Mouse (Mus musculus): ENCODE data around the gene Capn8.

Gene Capn8

GRCm38 (mm10) chr1:182550761-182551160 lies 14.0 kb upstream of the Capn8 start:
- DNase-seq (ENCODE audit: low spot score in 2 of 2) = no peak

- peak in 1 of 2 experiments; percentile 52 for DNase-seq (ENCODE audit: low spot score in 2 of 2)
Observed at GRCm38 (mm10) chr1:182553649-182554375, 11.0 kb upstream of the Capn8 start.

GRCm38 (mm10) chr1:182558271-182558670 lies 6.5 kb upstream of the Capn8 start:
- DNase-seq (ENCODE audit: low spot score in 2 of 2) = no peak

DNA sequence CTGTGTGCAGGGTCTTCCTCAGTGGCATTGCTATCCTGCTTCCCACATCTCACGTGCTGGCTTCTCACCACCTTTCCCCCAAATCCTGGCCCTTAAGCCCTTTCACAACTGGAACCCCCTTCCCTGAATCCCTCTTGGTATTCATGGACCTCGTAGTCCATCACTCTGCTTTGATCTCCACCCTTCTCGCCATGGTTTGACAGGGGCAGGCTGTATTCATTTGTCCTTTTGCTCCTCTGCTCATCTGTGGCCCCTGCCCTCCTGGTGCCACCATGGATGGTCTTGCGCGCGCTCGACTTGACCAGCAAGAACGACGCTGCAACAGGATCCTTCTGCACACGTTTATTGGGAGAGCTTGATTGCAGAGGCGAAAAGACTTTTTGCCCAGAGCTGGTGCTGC lies 5.3 kb upstream of the Capn8 start:
- no peak for DNase-seq (ENCODE audit: low spot score in 2 of 2)

- DNase-seq (ENCODE audit: low spot score in 2 of 2) = peak in 1 of 2 experiments; percentile 30
Observed at GRCm38 (mm10) chr1:182560390-182561098, 4.3 kb upstream of the Capn8 start.

- DNase-seq (ENCODE audit: low spot score in 2 of 2) = no peak
Observed at GRCm38 (mm10) chr1:182561945-182562514, 2.8 kb upstream of the Capn8 start.

GRCm38 (mm10) chr1:182562576-182563370 lies 2.0 kb upstream of the Capn8 start:
- no peak for DNase-seq (ENCODE audit: low spot score in 2 of 2)

- no peak for DNase-seq (ENCODE audit: low spot score in 2 of 2)
Observed at GRCm38 (mm10) chr1:182565351-182565835, 586 bp downstream of the Capn8 start.

DNA sequence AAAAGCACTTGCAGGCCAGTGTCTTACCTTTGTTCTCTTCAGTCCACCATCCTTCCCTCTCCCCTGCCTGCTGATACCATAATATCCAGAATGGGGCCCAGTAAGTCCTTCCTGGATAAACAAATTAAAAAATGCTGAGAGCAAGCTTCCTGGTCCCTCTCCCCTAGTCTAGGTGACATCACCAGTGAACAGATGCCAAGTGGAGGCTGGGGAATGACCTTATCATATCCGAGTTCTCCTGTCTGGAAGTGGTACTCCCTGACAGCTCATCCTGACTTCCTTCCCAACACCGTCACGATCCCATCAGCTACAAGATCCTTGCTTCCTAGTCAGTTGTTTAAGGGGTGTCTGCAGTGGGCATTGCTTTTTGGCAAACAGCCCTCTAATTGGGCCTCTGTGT lies 6.3 kb downstream of the Capn8 start:
- no peak for DNase-seq (ENCODE audit: low spot score in 2 of 2)

DNA sequence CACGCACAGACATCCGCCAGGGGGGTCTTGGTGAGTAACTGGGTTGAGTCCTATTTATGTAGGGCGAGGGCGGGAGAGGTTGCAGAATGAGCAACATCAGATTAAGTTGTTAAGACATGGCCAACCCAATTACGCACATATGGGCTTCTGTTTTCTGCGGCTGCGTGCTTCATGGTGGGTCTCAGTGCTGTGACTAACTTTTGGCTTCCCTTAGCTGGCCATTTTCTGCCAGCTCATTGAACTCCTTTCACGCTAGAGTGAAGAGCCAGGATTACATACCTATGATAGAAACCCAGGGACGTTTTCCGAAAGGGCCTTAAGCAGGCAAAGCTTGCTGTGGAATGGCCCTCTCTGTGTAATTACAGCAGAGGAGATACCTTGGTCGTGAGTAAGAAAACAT lies 7.2 kb downstream of the Capn8 start:
- no peak for DNase-seq (ENCODE audit: low spot score in 2 of 2)

DNA sequence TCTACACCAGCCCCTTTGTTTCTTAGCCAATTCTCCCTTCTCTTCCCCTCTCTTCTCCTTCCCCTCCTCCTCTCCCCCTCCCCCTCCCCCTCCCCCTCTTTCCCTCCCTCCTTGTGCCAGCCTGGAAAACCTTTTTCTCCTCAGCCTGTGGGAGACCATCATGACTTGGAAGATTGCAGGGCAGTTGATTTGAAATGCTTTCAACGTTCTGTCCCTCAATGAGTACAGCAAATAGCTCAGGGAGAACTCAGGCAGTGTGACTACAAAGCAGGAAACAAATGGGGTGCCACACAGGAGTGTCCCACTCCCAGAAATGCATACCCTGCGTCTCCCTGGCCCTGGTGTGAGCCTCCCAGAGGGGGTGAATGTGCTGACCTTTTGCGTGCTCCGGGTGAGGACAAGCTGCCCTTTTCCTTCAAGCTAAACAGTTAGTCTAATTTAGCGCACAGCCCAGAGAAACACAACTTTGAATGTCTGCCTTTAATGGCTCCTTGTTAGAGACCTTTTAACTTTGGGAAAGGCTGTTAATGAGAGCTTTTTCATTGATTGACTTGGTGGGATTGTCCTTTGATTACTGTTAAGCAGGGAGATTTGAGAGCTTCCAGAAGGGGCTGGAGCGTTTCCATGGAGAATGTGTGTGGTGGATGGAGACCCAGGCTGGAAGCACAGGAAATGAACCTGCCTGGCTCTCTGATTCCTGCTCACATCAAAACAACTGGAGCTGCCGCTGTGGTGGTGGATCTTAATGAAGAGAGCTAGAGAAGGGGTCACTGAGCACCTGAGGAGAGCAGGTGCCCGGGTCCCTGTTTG lies 9.3 kb downstream of the Capn8 start:
- DNase-seq (ENCODE audit: low spot score in 2 of 2) = no peak

DNA sequence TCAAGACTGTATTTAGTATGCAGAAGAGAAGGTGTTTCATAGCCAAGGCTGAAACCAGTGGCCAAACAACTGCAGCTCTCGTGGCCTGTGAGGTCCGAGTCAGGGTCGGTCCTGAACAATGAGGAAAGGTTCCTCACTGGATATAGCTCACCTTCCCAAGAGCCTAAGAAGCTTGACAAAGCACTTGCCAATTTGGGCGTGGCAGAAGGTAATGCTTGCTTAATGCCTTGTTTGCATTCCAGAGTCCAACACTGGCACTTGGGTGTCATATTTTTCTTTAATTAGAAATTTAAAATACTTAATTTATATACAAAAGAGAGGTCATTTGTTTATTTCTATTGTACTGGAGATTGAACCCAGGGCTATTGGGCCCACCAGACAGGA lies 9.9 kb downstream of the Capn8 start:
- no peak for DNase-seq (ENCODE audit: low spot score in 2 of 2)

DNA sequence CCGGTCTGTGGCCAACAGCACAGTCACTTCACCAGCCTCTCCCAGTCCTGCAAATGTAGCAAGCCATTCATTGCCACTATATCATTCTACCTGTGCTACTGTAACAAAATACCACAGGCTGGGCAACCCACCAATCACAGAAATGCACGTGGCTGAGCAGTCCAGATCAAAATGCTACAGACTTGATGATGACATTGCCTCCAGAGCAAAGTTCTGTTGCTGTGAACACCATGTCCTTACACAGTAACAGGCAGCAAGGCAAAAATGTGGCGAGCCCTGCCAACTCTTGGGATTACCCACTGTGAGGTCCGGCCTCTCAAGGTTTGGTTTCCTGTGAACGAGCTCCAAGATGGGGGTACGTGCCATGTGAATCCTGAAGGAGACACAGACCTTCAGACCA lies 19.4 kb downstream of the Capn8 start:
- DNase-seq (ENCODE audit: low spot score in 2 of 2) = no peak

DNA sequence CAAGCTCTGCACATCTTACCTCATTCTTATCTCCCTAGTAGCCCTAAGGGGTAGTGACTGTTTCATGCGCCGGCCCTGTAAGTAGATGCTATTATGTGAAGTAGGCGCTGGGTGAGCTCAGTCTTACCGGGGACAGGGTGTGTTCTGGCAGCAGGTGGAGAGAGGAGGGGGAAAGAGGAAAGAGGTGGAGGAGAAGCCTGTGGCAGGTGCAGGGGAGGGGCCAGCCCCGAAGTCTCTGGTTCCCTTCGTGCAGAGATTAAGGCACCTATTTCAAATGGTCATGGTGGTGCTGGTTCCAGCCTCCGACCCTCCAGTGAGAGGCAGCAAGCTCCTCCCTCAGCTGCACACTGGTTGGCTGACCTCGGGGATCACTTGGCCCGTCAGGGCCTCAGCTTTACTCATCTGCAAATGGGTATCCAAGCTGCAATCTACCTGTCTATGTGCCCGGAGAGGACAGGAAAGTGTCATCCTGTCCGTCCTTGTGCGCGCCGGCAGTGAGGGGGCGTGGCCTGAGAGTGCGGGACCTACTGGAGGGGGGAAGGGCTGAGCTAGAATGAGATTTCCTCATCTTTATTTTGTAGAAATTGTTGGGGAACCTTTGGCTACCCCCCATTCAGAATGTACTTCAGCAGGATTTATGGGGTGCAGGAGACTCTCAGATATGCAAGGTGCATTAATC lies 20.5 kb downstream of the Capn8 start:
- no peak for DNase-seq (ENCODE audit: low spot score in 2 of 2)

DNA sequence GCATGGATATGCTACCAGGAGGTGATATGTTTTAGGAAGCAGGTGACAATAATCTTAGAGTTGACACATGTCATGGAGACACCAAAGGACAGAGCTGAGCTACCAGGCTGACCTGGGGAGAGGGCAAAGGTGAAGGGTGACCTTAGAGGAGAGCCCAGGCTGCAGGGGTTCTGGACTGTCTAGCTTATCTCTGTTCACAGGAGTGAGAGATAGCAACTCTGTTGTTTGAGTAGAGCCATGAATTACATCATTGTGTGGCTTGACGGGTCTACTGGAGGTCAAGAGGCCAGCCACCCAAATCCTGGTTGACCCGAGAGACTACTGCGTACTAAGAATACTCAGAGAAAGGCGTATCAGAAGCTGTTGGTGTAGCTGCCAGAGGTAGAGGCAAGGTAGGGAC lies 22.9 kb downstream of the Capn8 start:
- no peak for DNase-seq (ENCODE audit: low spot score in 2 of 2)

DNA sequence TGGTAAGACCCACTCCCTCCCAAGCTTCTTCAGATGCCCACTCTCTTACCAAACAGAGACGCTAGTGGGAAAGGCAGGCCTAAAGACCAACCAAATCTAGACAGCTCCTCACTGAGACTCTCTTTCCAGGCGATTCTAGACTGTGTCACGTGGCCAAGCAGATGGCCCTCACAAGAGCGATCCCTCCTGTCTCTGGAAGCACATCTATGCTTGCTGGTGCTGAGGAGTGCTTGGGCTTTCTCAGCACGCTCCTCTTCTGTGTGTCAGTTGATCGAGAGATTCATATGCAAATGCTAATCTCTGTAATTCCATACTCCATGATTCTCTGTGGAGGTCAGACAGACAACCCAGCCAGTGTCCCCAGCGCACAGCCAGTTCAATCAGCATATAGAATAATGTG lies 26.7 kb downstream of the Capn8 start:
- no peak for DNase-seq (ENCODE audit: low spot score in 2 of 2)

- no peak for DNase-seq (ENCODE audit: low spot score in 2 of 2)
Observed at GRCm38 (mm10) chr1:182592436-182592835, 27.6 kb downstream of the Capn8 start.

GRCm38 (mm10) chr1:182605330-182606150 lies 40.7 kb downstream of the Capn8 start:
- no peak for DNase-seq (ENCODE audit: low spot score in 2 of 2)

- DNase-seq (ENCODE audit: low spot score in 2 of 2) = no peak
Observed at GRCm38 (mm10) chr1:182609701-182610335, 45.0 kb downstream of the Capn8 start.

Data from spleen, postnatal 10 days (tissue).